Mouse (Mus musculus) embryo, embryonic 11.5 days (tissue): Measurements from ENCODE around the gene Tars.

ENCODE experiments used
- DNase-seq: peaks from one replicate; pipeline ENCODE4 v3.0.0-alpha.2; 2012; ENCODE audit warnings: low read depth, low spot score

The Tars gene

DNA sequence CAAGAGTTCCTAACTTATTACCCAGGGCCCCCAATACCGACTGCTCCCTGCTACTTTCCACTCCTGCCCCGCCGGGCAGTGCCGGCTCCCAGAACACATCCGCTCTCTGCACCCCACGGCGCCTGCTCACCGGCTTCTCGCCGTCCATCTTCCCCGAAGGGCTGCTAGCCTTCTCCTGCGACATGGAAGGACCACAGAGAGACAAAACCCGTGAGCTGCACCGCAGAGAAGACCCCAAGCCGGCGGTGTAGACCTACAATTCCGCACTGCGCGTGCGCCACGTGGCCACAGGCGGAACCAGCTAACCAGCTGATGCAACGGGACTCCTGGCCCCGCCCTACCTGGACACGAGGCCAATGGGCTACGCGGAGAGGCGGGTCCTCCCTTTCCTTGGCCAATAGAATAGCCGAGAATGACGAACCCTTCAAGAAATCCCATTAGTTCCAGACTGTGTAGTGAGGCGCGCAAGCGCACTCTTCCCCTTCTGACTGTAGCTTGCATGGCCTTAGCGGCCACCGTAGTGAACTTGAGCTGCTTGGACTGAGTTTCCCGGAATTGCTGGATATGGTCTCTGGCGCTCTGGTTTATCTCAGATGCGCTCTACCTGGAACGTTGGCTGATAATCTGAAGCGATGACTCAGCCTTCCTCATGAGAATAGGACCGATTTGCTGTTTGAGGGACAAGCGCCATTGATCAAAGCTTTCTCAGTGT lies at the start of gene Tars:
Tars (minus strand) TSS at position 310 of the 712 bp plus-strand sequence.
- peak; percentile 97 for DNase-seq

DNA sequence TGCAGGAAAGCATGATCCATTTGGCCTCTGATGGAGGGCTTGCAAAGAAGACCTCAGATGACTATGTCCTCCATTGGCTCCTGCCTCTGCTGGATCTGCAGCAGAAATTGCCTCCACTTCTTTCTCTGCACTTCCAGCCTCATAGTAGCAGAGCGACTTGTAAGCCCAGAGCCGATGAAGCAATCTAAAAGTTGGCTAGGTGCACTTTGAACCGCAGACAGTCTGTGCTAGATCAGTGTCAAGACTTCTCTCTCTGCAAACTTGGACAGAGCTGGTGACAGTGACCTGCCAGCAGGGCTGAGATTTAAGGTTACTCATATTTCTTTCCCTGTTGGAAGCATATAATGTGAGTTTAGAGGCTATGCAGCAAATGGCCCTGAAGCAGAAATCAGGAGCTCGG lies 37.9 kb upstream of the Tars start:
- no peak for DNase-seq

DNA sequence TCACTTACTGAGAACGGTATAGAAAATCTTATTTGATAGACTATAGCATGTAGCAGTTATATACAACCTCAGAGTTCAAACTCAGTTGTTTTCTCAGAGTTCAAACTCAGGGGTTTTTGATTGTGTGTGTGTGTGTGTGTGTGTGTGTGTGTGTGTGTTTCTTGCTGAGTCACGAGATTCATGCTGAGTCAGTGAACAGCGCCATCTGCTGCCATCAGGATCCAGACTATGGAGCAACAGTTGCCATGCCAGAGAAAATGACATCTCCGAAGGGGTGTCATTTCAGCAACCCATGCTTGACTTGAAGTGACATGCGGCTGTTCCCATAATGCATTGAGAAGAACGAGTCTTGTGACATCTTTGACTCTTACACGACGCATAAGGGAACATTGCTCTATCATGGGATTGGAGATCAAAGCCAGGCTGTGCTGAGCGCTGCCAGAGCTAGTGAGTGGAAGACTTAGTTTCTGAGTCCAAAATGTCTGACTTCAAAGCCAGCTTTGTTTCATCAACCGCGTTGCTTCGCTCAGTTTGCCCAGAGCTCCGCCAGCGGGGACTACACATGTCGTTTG lies 37.3 kb upstream of the Tars start:
- no peak for DNase-seq

DNA sequence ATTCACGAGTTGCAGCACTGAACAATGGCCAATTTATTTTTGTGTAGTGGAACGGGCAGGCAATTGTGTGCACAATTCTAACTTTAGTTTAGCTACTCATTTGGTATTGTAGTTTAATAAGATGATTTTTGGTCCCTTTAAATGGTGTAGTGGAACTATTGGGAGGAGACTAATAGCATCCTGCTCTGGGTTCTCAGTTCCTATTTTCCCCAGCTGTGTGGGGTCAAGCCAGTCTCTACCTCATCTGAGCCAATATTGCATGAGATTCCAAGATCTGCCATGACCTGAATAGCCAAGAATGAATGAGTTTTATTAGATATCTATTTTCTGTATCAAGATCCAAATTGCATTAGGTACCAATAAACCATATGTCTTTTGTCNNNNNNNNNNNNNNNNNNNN lies 27.4 kb upstream of the Tars start:
- no peak for DNase-seq

DNA sequence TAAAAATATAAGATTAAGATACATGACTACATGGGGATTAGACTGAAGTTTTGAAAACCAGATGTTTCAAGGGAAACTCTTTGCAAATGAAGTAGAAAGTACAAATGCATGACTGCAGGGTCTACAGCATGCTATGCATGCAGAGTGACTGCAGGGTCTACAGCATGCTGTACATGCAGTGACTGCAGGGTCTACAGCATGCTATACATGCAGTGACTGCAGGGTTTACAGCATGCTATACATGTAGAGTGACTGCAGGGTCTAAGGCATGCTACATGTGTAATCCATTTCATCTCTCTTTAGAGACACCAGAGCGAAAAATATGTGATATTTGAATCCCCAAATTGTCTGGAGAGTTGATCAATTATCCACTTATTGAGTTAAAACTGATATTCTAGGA lies 14.0 kb upstream of the Tars start:
- DNase-seq, result no peak

DNA sequence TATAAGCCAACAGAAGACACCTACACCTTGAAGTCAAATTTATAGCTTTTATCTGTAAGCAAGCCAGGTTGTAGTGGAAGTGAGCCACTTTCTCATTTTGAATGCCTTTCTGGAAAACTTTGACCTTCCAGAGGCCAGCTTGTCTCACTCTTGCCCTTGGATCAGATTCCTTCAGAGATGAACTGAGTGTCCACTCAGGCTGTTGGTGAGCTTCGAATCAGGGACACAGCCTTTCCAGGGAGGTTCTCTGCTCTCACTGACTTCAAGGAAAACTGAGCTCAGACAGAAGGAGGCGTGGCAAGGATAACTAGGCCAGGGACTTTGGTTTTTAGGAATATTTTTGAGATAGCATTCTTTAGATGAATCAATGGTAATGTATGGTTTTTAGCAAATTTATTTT lies 13.1 kb upstream of the Tars start:
- no peak for DNase-seq

DNA sequence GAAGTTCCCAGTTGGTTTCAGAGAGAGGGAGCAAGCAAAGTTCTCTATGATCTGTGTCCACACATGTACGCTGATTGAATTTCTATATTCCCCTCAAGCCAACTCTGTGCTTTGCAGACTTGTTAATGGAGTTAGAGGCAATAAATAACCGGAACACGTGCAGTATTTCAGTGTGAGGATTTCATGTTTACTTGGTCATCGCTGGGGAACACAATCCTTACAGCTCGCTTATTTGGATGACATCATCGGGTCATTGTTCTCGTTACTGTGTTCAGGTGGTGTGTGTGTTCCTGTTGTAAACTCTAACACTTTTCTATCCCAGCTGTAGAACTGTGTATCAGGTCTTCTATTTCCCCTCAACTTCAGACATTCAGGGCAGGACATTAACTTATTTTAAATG lies 12.4 kb upstream of the Tars start:
- DNase-seq, result no peak

DNA sequence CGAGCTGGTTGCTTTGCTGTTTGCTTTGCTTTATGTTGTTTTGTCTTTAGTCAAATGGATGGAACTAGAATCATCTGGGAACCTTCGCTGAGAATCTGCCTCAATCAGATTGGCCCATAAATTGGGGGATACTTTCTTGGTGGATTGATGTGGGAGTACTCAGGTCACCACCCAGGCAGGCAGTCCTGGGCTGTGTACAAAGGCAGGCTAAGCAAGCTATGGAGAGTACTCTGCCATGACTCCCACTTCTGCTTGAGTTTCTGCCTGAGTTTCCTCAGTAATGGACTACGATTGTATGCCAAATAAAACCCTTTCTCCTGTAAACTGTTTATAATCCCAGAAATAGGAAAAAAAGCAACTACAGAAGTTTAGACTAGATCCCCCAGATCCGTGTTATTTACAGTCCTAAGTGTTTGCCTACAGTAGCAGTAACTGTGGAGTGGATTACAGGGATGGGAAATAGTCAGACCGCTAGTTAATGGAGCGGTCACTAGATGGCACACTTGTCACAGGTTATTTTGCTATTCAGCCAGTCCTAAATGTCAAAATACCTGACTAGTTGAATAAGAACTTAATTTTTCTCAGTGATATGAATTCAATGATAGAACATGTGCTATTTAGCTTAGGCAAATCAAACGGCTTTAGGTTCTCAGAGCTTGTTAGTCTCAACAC lies 8.8 kb upstream of the Tars start:
- peak; percentile 39 for DNase-seq

DNA sequence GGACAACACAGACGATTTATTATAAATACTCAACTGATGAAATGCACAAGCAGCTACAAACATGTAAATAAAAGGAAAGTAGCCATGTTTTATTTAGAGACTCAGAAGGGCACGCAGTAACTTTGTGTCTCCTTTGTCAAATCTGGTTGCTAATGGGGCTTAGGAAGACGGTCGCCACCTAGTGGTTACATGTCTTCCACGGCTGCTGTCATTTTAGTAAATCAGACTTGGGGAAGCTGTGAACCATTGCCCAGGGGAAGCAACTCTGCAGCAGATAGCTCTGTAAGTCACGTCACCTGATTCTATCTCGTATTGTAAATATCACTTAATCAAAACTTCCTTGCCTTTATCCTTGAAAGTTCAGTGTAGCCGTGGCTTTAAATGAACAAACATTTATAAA lies 7.9 kb upstream of the Tars start:
- DNase-seq, result peak; percentile 51

DNA sequence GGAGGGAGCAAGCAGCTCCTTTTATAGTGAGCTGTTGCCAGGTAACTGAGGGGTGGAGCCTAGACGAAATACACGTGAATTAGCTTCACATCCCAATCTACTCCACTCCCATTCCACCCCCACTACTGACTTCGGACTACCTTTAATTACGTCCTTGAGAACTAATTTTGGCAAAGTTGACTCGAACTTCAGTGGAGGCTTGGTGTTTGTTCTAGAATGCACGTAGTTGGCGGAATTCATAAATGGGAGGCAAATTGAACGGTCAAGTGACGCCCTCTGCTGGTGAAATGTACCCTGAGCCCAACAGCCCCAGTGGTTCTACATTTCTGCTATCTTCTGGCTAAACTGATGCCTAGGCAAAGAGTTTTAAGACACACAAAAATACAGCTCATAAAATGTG lies 7.3 kb upstream of the Tars start:
- no peak for DNase-seq

DNA sequence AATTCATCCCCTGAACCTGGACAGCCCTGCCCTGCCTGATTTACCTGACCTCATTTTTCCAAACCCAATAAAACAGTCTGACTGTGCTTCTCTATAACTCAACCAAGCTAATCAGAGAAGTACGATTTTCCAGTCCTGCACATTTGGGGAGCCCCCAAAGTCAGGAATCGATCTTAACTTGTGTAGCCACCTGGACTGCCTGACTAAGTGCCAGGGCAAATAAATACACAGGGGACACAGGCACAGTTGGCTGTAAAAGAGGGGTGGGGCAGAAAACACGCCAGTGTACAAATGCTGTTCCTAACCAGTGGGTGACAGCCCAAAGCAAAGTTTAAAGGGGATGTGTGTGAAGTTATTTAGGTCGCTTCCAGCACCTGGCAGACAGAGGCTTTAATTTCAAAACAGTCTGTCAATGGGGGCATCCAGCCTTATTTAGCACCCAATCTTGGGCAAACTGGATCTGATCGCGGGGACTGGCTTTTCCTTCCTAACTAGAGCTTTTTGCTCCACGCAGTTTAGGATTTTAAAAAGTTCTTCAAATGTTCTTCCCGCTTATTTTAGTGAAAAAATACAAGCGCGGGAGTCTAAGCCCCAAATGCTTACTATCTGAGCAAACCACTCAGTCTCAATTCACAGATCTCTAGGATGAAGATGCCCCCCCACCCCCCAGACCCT lies 652 bp downstream of the Tars start:
- no peak for DNase-seq

DNA sequence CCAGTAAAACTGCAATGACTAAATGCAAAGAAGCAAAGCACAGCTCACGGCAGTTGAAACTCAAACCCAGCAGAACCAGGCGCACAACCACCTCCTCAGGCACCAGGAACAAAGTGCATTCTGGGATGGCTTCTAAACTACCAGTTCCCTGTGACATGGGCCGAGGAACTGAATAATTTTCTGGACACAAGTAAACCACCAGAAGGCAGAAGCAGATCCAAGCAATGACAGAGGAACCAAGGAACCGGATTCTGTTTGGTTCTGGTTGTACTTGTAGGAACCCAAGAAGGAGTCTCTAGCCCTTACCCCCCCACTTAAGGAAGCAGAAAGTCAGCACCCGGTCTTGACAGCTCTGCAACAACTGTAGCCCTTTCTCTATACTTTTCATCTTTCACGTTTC lies 3.0 kb downstream of the Tars start:
- DNase-seq, result no peak

DNA sequence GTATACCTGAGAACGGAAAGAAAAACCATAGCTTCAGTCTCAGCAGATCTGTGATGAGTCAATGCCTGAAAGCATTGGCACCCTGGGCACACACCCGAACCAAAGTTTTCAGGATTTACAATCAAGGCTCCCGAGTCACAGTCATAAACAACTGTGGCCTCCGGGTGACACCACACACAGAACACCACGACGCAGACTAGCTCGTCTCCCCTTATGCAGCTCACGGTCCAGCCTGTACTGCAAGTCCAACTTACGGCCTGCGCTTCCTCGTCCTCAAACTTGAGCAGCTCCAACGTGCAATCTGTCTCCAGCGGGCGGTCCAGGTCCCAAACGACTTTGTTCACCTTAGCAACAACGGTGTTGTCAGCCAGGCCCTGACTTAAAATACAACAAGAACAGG lies 6.6 kb downstream of the Tars start:
- DNase-seq, result no peak

DNA sequence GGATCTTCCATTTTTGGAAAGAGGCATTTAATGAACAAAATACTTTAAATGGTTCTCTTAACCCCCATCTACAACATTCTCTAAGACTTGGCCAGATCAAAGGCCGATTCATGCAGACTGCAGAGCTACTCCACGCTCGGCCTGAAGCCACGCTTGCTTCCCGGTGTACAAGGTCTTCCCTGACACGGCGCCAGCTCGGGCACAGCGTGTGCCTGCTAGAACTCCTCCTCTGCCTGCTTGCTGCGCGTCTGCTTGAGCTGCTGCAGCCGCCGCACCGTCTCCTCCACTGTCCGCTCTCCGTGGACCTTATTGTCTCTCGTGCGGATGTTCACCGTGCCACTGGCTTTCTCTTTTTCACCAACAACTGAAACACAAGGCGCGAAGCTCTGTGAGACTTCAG lies 15.7 kb downstream of the Tars start:
- no peak for DNase-seq

DNA sequence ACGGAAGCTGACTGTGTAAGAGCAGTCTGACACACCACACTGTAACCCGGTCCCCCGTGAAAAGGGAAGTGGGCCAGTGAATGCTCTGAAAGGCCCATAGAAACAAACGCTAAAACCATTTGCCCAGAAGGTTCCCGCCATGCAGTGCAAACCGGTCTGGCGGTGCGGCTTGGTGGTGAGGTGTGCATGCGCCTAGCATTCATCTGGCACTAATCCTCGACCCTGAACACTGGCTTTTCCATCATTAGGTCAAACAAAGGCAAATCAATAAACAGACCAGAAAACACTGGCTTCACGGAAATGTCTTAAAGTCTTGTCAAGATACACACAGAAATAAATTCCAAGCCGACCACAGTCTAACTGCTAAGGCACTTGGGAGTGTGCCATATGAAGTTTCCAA lies 16.9 kb downstream of the Tars start:
- no peak for DNase-seq

DNA sequence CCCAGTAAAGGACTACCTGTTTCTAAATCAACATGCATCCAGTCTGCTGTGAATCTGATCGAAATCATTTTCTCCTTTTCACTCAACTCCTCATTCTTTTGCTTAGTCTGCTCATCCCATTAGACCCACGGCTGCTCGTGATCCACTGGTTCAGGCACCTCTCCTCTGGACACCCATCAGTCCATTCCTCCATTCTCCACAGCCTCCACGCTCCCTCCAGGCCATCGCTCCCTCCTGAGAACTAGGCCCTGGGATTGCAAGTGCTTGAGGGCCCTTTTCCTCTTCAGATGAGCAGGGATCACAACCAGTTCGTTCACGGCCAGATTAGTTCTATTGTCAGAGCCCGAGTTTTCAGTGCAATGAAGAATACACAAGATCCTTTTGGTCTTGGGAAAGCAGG lies 18.8 kb downstream of the Tars start:
- no peak for DNase-seq

DNA sequence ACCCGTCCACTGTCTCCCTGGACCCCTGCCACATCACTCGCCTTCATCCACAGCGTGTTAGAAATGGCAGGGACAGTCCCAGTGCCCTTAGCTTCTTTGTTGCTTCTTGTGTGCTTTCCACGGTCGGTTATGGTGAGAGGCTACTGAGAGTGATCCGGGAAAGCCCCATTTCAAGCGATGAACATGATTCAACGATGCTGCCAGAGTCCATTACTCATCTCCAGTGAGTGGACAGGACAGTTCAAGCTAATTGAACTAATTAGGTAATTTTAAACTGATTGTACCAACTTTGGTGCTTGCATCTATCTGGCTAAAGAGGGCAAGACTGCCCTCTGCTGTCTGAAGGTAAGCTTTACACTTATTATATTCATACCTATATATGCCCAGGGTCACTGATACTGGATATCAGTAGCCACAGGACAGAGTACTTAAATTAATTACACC lies 19.4 kb downstream of the Tars start:
- DNase-seq, result peak; percentile 46

DNA sequence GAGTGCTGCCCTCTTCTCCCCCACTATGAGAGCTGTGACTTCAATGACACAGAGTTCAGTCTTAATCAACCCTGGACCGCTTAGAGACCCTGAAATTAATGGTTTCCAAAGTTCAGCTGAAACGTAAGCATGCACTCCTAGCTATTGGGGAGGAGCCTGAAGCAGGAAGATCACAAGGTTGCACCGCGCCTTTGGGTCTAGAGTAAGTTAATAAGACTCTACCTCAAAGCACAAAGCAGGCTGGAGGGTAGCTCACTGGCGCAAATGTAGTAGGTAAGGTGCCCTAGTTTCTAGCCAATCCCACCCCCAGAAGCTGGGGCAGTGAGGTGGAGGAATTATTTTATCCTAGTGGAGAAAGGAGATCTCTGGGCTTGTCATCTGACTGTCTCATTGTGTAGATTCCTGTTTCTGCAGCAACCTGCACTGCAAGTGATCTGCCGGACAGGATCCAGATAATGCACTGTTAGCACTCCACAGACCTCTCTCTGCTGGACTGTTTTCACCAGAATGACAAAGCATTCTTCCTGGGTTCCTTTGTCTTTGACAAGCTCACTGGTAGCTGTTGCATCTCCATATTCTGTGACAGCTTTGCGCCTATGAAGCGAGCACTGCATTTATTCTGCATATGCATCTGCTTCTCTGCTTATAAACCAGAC lies 19.9 kb downstream of the Tars start:
- DNase-seq, result no peak

DNA sequence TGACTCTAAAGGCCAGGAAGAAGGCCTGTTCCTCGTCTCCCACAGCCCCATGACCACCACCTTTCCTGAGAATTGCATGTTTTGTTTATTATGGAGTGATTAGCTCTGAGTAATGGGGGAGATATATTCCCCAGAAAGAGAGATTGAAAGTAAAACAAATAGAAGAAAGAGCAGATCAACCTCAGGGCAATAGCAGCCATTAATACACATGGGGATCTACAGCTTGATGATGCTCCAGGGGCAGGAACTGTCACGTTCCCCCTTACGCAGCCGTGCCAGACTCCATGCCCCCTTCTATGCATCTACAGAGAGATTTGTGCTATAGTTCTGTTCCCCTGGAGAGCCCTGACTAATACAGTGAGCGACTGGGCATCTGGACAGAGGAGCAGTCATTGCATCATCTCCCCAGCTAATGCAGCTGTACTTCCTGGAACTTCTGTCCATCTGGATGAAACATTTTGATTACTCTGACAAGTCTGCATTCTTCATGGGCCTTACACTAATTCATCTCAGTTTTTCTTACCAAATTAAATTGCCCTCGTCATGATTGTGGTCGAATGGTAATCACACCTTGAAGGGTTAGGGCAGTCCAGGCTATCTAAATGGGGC lies 28.9 kb downstream of the Tars start:
- no peak for DNase-seq

DNA sequence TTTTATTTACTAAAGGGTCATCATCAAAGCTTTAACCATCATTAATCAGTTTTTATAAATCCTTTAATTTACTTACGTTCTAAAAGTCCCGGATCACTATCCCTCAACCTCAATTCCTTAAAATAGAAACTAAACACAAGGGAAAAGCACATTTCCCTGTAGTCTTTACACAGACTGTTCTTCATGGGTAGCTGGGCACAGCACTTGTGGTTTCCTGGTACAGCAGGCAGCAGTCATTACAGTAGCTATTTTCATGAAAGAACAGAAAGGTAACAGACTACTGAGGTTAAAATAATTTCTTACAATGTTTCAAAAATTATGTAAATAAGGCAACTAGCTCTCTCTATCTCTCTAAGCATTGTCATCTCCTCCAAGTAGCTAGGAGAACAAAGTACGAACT lies 29.9 kb downstream of the Tars start:
- DNase-seq, result no peak

DNA sequence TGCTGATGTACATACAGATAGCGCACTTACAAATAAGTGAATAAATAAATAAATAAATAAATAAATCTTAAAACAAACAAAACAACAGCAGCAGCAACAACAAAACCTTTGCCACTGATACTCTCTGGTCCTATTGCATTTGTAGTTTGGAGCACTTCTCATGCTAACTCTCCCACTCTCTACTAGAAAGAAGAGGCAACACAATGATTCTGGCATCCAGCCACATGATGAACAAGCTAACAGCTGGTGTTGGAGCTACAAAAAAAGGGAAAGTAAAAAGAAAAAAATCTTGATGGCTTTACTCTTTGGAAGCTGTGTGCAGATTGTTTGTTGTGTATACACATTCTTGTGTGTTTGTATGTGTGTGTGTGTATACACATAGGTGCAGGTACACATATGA lies 34.7 kb downstream of the Tars start:
- DNase-seq, result no peak

DNA sequence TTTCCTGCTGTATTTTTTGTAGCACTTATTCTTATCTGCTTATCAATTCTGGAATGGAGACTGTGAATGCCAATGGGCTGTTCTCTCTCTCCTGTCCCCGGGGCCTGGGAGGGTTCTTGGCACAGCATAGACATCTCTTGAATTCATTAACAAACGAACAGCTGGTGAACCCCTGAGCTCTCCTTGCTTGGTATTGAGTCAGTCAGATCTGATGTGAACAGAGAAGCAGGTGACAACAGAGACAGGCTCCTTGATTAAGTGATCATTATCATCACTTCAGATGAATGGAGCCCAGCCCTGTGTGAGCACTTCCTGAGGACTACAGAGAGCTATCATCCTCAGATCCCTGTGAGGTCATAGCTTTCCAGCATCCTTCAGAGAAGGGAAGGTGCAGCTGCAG lies 35.4 kb downstream of the Tars start:
- DNase-seq, result no peak
